ENCODE assay signal across 12 mouse cellular contexts in genomic region chr15:97372611-97373131, GRCm38 (mm10).
DNase-seq lines count a peak whose midpoint lies in the region; ATAC-seq and TF ChIP-seq lines count a peak whose summit lies in the region.
"Had no signal": no experiment of that assay in that cellular context is flagged by ENCODE, and none has a peak within 500 bp of the region (broad histone marks: within the 10 kb centered on the region; RNA-seq: fewer than 3 reads in every experiment).

No protein-coding gene starts in this region.

- no peak overlapping the region for H3K4me3 ChIP-seq in kidney, embryonic 15.5 days (replicated peaks)
- peak overlapping the region; percentile 28; the same call in 1 of the 2 replicates for H3K4me3 ChIP-seq in G1E (ENCODE audit: low read depth, low read length)
- no peak overlapping the region for H3K4me3 ChIP-seq in liver, embryonic 15.5 days (replicated peaks)

- no peaks in the 10 kb centered on the region for H3K27me3 ChIP-seq in kidney, embryonic 15.5 days
- no peaks in the 10 kb centered on the region for H3K27me3 ChIP-seq in G1E (ENCODE audit: insufficient read depth, low read length)
- no peaks in the 10 kb centered on the region for H3K27me3 ChIP-seq in liver, embryonic 15.5 days

- DNase-seq in embryo, embryonic 10.5 days (ENCODE audit: low spot score) = peak; percentile 32
- DNase-seq in embryo, embryonic 10 days (ENCODE audit: low spot score) = no peak
- DNase-seq in kidney, postnatal 14 days = no peak
- DNase-seq in G1E (ENCODE audit: low spot score) = no peak
- no peak for DNase-seq in urinary bladder, postnatal 10 days (ENCODE audit: low spot score)
- DNase-seq: cerebellum, postnatal 10 days; lung, postnatal 14 days; right cerebral cortex, postnatal 14 days had no signal

- H3K9ac ChIP-seq in kidney, embryonic 15.5 days = no peak overlapping the region
- no peak overlapping the region for H3K9ac ChIP-seq in liver, embryonic 15.5 days

- H3K36me3 ChIP-seq in kidney, embryonic 15.5 days = 0 out of 2 replicates have a peak, but pooled peaks cover 3% of the 10 kb centered on the region
- H3K36me3 ChIP-seq in G1E (replicated peaks) = peaks cover 26% of the 10 kb centered on the region
- no peaks in the 10 kb centered on the region; the same call in 1 of the 2 replicates for H3K36me3 ChIP-seq in liver, embryonic 15.5 days (replicated peaks)

- H3K4me2 ChIP-seq in kidney, embryonic 15.5 days = no peak overlapping the region
- H3K4me2 ChIP-seq in liver, embryonic 15.5 days = no peak overlapping the region

- TF ChIP-seq CTCF in G1E (IDR thresholded peaks at IDR 0.05; ENCODE audit: low read depth, low read length) = no peak

- no peak for ATAC-seq in kidney, embryonic 15.5 days (replicated peaks; ENCODE audit: low FRiP score)
- ATAC-seq in G1E (ENCODE audit: extremely low read depth, insufficient number of reproducible peaks, low FRiP score, poor library complexity, severe bottlenecking) = no peak
- no peak for ATAC-seq in liver, embryonic 15.5 days (ENCODE audit: insufficient read depth)
- ATAC-seq in granulocyte monocyte progenitor cell, adult 5-6 weeks (replicated peaks; ENCODE audit: poor library complexity, severe bottlenecking) = no peak
- ATAC-seq: forebrain, embryonic 13.5 days had no signal

- peaks cover 39% of the 10 kb centered on the region for H3K4me1 ChIP-seq in kidney, embryonic 15.5 days
- peaks cover 77% of the 10 kb centered on the region for H3K4me1 ChIP-seq in G1E (ENCODE audit: insufficient read depth, low read depth, low read length)
- peaks cover 60% of the 10 kb centered on the region for H3K4me1 ChIP-seq in liver, embryonic 15.5 days (replicated peaks)

- H3K9me3 ChIP-seq in kidney, embryonic 15.5 days (replicated peaks) = no peaks in the 10 kb centered on the region
- peaks cover 2% of the 10 kb centered on the region; the same call in 1 of the 2 replicates for H3K9me3 ChIP-seq in G1E (replicated peaks)
- no peaks in the 10 kb centered on the region for H3K9me3 ChIP-seq in liver, embryonic 15.5 days (replicated peaks)
- H3K9me3 ChIP-seq: forebrain, embryonic 13.5 days had no signal

- peak overlapping the region; percentile 67 for H3K27ac ChIP-seq in kidney, embryonic 15.5 days
- 0 out of 2 replicates have a peak overlapping the region, but pooled peaks have one; percentile 1 for H3K27ac ChIP-seq in liver, embryonic 15.5 days (replicated peaks)
- H3K27ac ChIP-seq: forebrain, embryonic 13.5 days had no signal

- WGBS in kidney, embryonic 15.5 days = 54% methylated on average over 6 of the region's 6 CpGs
- WGBS in liver, embryonic 15.5 days (ENCODE audit: insufficient replicate concordance) = 52% methylated on average over 6 of the region's 6 CpGs
